Mouse (Mus musculus): Measurements from ENCODE around the gene Prkg1. TPM values are rescaled to one million over a fixed set of nuclear protein-coding genes. Genes with fewer than 3 reads are reported as not detected.

Gene Prkg1
- total RNA-seq, 2 experiments from 2014 or later: 22.5 to 37.7 TPM

DNA sequence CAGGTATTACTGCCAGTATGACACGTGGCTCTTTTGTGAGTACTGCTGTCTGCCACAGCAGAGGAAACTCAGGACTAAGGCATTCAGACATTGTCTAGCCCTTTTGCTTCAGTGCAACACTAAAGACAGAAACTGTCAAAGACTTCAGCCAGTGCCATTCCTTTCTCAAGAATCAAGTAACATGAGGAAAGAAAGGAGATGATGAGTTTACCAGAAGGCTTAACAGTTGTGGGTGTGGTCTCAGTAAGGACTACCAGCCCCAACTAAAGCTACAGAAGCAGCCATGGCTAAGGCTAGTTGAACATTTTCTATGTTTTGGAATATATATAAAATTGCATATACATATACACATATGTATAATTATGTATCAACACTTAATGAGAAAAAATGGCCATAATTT lies 816.6 kb downstream of the Prkg1 start:
- DNase-seq: no peak
- intact Hi-C loops (cut with DNase I): no loop called here

DNA sequence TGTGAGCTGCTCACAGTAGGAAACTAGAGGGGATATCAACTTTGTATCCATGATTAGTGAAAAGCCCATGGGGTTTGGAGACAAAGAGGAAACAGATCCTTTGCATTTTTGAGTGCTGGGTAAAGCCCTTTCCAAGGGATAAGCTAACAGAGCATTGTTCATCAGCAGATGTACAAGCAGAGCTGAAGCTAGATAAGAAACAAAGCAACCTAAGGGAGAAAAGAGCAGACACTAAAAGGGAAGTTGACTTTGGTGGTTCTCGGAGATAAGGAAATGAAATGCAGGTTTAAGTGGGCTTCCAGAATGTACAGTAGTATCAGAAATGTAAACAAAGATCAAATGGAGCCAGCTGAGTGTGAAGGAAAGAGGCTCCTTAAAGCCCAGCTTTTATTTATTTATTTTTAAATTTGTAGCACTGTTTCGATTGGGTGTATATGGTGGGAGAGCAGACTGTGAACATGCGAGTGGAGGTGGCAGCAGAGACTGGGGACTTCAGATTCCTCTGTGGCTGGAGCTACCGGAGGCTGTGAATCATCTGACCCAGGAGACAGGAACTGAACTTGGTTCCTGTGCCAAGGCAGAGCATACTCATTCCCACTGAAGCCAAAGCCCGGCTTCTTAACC lies 822.4 kb downstream of the Prkg1 start:
- H3K27ac ChIP-seq: no peak overlapping the region
- TF ChIP-seq CTCF (IDR thresholded peaks at IDR 0.05): no peak
- no peak for DNase-seq
- intact Hi-C loops (cut with DNase I): no loop called here
- no peak overlapping the region for H3K4me3 ChIP-seq

More for the DNA sequence above, 816.6 kb downstream of the Prkg1 start:
- TF ChIP-seq CTCF (IDR thresholded peaks at IDR 0.05): no peak
- H3K4me3 ChIP-seq: no peak overlapping the region
- no peak overlapping the region for H3K27ac ChIP-seq

DNA sequence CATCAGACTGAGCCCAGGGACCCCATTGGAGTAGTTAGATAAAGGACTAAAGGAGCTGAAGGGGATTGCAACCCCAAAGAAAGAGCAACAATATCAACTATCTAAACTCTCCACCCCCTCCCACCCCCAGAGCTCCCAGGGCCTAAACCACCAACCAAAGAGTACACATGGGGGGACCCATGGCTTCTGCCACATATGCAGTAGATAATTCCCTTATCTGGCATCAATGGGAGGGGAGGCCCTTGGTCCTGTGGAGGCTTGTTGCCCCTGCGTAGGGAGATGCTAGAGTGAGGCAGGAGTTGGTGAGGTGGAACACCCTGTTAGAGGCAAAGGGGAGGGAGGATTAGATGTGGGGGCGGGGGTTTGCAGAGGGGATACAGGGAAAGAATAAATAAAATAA lies 826.8 kb downstream of the Prkg1 start:
- no peak overlapping the region for H3K4me3 ChIP-seq
- TF ChIP-seq CTCF (IDR thresholded peaks at IDR 0.05): no peak
- DNase-seq: no peak
- no peak overlapping the region for H3K27ac ChIP-seq
- intact Hi-C loops (cut with DNase I): no loop called here

DNA sequence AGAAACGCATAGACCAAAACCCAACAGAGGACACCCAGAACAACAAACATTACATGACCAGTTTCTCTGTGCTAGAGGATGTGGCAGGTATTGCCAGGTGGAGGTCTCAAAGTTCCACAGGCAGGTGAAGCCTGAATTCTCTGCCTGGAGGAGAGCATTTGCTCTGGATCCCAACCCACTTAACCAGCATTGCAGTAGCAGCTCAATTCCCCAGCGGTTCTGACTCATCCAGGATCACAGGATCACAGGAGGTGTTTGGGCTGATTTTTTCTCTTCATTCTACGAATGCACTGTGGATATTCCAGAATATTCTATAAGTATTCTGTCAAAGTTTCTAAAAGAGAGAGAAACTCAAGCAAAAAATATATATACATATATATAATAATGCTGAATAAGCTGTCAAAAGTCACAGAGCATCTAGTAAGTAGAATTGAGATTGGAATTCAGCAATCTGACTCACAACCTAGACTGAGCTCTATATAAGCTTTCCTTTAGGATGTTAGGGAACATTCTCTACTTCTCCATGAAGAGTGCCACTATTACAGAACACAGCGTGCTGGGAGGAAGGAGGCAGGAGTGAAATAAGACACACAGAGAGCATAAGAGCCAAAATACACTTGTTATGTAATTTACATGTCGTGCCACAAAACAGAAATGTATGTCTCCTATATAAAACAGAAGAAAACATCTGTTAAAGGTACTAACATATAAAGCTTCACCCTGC lies 833.2 kb downstream of the Prkg1 start:
- H3K4me3 ChIP-seq: no peak overlapping the region
- H3K27ac ChIP-seq: no peak overlapping the region
- intact Hi-C loops (cut with DNase I): no loop called here
- no peak for TF ChIP-seq CTCF (IDR thresholded peaks at IDR 0.05)
- DNase-seq: no peak

DNA sequence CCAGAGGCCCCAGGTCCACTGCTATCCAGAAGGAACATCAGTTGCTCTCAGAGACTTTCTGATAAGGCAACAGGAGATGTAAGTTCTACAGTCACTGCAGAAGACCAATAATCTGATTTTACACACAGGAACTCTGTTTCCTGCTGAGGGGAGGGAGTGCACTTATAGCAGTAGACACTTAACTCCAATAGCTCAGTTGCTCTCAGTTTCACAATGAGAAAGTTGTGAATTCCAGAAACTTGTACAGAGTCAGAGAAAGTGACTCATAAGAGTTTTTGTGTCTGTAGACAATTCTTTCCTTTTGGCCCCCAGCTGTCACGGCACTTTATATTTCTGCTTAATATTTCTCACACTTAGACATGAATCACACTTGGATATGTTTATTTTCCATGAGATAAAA lies 840.8 kb downstream of the Prkg1 start:
- no peak overlapping the region for H3K4me3 ChIP-seq
- DNase-seq: no peak
- intact Hi-C loops (cut with DNase I): no loop called here
- H3K27ac ChIP-seq: no peak overlapping the region
- no peak for TF ChIP-seq CTCF (IDR thresholded peaks at IDR 0.05)

DNA sequence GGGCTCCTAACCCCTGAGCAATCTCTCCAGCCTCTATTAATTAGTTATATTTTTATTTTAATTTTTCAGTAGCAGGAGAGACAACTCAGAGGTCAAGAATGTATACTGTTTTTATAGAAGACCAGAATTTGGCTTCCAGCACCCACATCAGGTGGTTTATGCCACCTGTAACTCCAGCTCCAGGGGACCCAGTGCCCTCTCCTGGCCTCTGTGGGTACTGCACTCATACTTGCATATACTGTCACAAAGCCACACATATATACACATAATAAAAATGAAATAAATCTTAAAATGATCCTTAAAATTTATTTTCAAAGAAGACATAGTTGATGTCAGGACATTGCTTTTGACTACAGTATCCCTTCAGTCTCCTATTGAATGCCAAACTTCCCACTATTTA lies 862.5 kb downstream of the Prkg1 start:
- intact Hi-C loops (cut with DNase I): no loop called here
- no peak for DNase-seq
- Histone ChIP-seq H3K27ac (no peak overlapping the region), H3K4me3 (no peak overlapping the region)
- TF ChIP-seq CTCF (IDR thresholded peaks at IDR 0.05): peak; percentile 25; the same call in 1 of the 2 replicates

DNA sequence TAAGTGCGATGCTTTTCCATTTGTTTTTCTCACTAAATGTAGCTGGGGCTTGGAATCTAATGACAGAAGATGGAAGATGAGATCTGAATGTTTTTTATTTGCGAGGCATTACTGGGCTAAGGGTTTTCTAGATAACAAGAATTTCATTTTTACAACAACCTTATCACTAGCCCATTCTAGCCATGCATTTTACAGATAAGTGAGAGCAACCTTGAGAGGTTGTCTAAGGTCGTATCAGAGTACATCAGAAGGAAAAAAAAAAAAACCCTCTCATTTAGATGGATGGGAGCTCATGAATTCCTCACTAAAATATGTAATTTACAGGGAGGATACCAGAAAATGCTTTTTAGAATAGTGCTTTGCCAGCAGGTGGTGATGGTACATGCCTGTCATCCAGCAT lies 863.8 kb downstream of the Prkg1 start:
- TF ChIP-seq CTCF (IDR thresholded peaks at IDR 0.05): no peak
- intact Hi-C loops (cut with DNase I): no loop called here
- DNase-seq: no peak
- H3K27ac ChIP-seq: no peak overlapping the region
- H3K4me3 ChIP-seq: no peak overlapping the region

DNA sequence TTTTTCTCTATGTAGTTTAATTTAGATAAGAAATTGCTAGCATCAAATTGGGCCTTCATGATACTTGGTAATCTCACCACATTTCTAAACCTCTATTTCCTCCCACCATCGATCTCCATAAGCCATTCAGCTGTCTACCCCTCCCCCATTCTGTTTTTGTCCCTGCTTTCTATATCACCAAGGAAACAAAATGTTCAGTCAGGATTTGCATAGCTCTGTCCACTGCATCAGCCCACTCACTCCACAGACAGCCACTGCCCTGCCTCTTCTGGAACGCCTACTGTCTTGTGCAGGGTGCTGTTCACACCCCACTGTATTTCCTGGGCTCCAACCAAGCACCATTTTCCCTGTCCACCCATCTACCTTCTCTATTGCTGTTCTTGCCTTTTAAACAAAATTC lies 874.5 kb downstream of the Prkg1 start:
- Histone ChIP-seq H3K4me3 (no peak overlapping the region), H3K27ac (no peak overlapping the region)
- intact Hi-C loops (cut with DNase I): no loop called here
- no peak for TF ChIP-seq CTCF (IDR thresholded peaks at IDR 0.05)
- no peak for DNase-seq

DNA sequence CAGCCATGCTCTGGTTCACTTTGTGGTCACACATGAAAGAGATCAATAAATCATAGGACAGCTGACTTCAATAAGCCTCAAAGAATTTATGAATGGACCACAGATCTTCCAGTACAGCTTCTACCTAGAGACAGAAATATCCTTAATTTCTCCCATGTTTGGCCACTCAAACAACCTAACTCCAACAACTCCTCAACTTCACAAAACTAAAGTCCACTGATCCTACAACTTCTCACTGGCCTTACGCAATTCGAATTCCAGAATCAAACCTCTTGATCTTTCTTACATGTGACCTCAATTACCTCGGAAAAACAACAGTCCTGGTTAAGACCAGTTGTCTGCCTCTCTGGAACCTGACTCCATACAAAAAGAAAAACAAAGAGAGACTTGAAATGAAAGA lies 875.0 kb downstream of the Prkg1 start:
- no peak overlapping the region for H3K4me3 ChIP-seq
- intact Hi-C loops (cut with DNase I): no loop called here
- no peak overlapping the region for H3K27ac ChIP-seq
- no peak for TF ChIP-seq CTCF (IDR thresholded peaks at IDR 0.05)
- no peak for DNase-seq

DNA sequence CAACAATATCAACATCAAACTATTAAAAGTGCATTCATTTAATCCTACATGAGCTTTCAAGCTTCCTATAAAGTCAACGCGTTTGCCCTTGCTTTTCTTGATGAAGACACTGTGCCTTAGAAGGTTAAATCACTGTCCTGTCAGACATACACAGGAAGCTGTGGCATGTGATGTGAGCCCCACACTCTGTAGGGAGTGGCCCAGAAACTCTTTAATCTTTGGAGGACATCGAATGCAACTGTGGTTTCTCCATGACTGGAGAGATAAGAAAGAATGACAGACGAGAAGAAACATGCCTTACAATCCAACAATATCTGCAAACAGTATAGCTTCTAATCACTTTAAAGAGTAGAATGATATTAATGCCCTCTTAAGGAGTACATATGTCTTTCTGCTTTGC lies 903.4 kb downstream of the Prkg1 start:
- intact Hi-C loops (cut with DNase I): no loop called here
- TF ChIP-seq CTCF (IDR thresholded peaks at IDR 0.05): no peak
- Histone ChIP-seq H3K27ac (no peak overlapping the region), H3K4me3 (no peak overlapping the region)
- DNase-seq: no peak

DNA sequence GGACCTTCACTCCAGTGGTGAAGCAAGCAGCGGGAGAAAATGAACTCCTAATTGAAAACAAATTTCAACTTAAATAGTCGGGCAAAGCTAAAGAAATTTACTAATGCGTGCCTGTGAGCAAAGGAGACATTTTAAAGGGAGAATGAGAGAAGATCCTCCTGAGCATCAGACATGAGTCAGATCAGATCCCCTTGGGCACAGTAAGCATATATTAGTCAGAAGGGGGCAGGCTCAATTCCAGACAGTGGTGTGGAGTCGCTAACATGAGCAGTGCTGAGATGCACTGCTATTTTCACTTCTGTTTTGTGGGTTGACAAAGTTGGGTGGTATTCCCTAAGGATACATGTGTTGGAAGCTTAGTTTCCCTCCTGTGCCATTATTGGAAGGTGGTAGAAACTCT lies 913.8 kb downstream of the Prkg1 start:
- no peak overlapping the region for H3K4me3 ChIP-seq
- no peak for DNase-seq
- no peak overlapping the region for H3K27ac ChIP-seq
- intact Hi-C loops (cut with DNase I): no loop called here
- no peak for TF ChIP-seq CTCF (IDR thresholded peaks at IDR 0.05)

DNA sequence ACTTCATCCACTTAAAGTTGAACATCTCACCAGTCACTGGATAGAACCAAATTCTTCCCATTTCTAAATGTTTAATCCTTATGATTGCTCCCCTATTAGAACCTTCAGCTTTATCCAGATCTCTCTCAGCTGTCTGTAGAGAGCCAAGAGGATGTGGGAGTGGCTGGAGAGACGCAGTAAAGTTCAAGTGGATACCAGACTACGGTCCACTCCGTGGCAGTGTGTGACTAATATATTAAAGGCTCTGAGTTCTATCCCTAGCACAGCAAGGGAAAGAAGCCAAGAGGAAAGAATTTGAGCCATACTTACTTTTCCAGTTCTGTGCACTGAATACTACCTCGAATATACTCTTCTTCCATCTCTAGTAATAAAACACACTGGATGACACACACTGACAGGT lies 919.9 kb downstream of the Prkg1 start:
- TF ChIP-seq CTCF (IDR thresholded peaks at IDR 0.05): no peak
- Histone ChIP-seq H3K27ac (no peak overlapping the region), H3K4me3 (no peak overlapping the region)
- DNase-seq: no peak
- intact Hi-C loops (cut with DNase I): loop anchor here (5.0 kb wide), 2 partner anchors 183 to 917 kb away; no protein-coding TSS in a partner anchor

DNA sequence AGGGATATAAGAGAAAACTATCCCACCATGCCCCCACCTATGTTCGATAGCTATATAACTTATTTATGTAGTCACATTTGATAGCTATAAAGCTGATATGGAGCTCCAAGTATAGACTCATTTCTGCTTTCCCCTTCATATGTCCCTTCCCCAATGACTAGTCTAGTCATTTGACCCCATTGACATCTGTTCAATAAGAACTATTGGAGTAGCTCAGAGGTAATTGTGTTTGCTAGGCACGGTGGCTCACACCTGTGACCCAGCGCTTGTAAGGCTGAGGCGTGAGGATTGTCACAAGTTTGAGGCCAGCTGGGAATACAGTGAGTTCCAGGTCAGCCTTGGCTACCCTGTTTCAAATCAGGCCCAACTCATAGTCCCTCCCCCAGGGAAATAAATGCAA lies 921.2 kb downstream of the Prkg1 start:
- intact Hi-C loops (cut with DNase I): loop anchor here (5.0 kb wide), 2 partner anchors 181 to 919 kb away; no protein-coding TSS in a partner anchor
- H3K4me3 ChIP-seq: no peak overlapping the region
- no peak for TF ChIP-seq CTCF (IDR thresholded peaks at IDR 0.05)
- H3K27ac ChIP-seq: no peak overlapping the region
- no peak for DNase-seq
